ENCODE assay signal across 8 mouse cellular contexts in the genomic region with DNA sequence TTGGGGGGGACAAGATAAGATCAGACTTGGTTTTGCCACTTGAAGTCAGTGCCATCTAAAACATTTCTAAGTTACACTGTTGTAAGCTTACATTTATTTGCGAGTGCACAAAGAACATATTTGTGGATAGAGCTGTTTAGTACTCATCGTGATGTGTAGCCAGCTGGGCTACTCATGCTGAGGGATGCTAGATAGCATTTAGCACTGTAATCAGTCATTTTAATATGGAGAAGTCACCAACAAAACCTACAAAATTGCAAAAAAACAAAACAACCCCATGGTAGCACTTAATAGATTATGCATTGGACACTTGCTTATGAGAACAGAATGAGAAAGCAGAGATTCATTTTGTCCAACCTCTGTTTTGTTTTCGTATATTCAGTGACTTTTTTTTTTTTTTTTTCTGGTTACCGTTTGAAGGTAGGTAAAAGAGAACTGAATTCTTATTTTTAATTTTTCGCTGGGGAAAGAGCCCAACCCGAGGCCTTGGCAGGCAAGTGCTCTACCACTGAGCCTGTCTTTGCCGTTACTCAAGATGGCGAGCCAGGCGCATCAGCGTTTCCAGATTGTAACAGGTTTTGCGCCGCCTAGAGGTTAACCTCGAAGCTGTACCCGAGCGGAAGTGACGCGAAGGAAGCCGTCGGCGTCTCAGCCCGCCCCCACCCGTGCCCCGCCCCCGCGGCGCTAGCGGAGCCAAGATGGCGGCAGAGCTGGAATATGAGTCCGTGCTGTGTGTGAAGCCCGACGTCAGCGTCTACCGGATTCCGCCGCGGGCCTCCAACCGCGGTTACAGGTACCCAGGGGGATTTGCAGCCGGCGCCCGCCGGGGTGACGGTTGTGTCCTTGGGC. TPM values are rescaled to one million over a fixed set of nuclear protein-coding genes. Genes with fewer than 3 reads are reported as not detected.
DNase-seq lines count a peak whose midpoint lies in the region; ATAC-seq and TF ChIP-seq lines count a peak whose summit lies in the region.

Gene Necap1 (plus strand): TSS at position 604 of the 849 bp plus-strand sequence.

- H3K27me3 ChIP-seq in forebrain, embryonic 15.5 days: no peaks in the 10 kb centered on the region

- peak; percentile 79 for TF ChIP-seq CTCF in lung, adult 2 months (IDR thresholded peaks at IDR 0.05; ENCODE audit: insufficient read depth, low read length)

- H3K36me3 ChIP-seq in ES-E14 (ENCODE audit: control insufficient read depth, insufficient read depth, low read length, poor library complexity, severe bottlenecking): peaks cover 6% of the 10 kb centered on the region; the same call in 1 of the 2 replicates
- peaks cover 11% of the 10 kb centered on the region; the same call in 1 of the 2 replicates for H3K36me3 ChIP-seq in forebrain, embryonic 15.5 days

- peak; percentile 97 for ATAC-seq in forebrain, embryonic 15.5 days (replicated peaks)
- ATAC-seq in neutrophil, adult 5-6 weeks (ENCODE audit: extremely low read depth, insufficient number of reproducible peaks, low FRiP score, poor library complexity, severe bottlenecking): peak; percentile 93

- peak within 1 kb of the TSS; percentile 52 for H3K4me2 ChIP-seq in forebrain, embryonic 15.5 days (replicated peaks)

- H3K4me3 ChIP-seq in ES-E14 (ENCODE audit: insufficient read depth in 1 of 2, low read depth in 1 of 2, low read length in 2 of 2, poor library complexity in 1 of 2, severe bottlenecking in 1 of 2): peak within 1 kb of the TSS; percentile 94 to 96
- peak within 1 kb of the TSS; percentile 95 for H3K4me3 ChIP-seq in forebrain, embryonic 15.5 days
- H3K4me3 ChIP-seq in lung, adult 2 months (replicated peaks; ENCODE audit: extremely low read depth, low read depth, low read length): peak within 1 kb of the TSS; percentile 99

- peak within 1 kb of the TSS; percentile 72; the same call in 1 of the 2 replicates for H3K27ac ChIP-seq in ES-E14 (ENCODE audit: insufficient read depth, low read depth, low read length, poor library complexity, severe bottlenecking)
- H3K27ac ChIP-seq in forebrain, embryonic 15.5 days (replicated peaks): peak within 1 kb of the TSS; percentile 95

- 6% methylated on average over 43 of the region's 43 CpGs for WGBS in forebrain, embryonic 15.5 days
- 6% methylated on average over 43 of the region's 43 CpGs for WGBS in lung, adult 2 months

- intact Hi-C loops in heart, postnatal 25 days (cut with DNase I): loop anchor here (2.0 to 5.0 kb wide), 3 partner anchors 42 to 132 kb away; no protein-coding TSS in a partner anchor

- H3K4me1 ChIP-seq in ES-E14 (ENCODE audit: control insufficient read depth in 2 of 2, insufficient read depth in 2 of 2, low read length in 2 of 2, poor library complexity in 1 of 2): no peaks in the 10 kb centered on the region
- peaks cover 18% of the 10 kb centered on the region for H3K4me1 ChIP-seq in forebrain, embryonic 15.5 days
- H3K4me1 ChIP-seq in lung, adult 2 months (ENCODE audit: control insufficient read depth, insufficient read depth, low read length): peaks cover 8% of the 10 kb centered on the region

- in situ Hi-C loops in ES-E14 (cut with MboI; ENCODE audit: low sequenced_read_pairs in 2 of 2, unreplicated experiment in 2 of 2): no loop called here

- H3K9me3 ChIP-seq in ES-E14 (ENCODE audit: control insufficient read depth, insufficient read depth, low read depth, low read length): no peaks in the 10 kb centered on the region
- H3K9me3 ChIP-seq in forebrain, embryonic 15.5 days: no peaks in the 10 kb centered on the region

- peak; percentile 82; the same call in 1 of the 2 replicates for TF ChIP-seq POLR2A in lung, adult 2 months (IDR thresholded peaks at IDR 0.05; ENCODE audit: borderline replicate concordance, extremely low read depth, low read depth, low read length)

- H3K9ac ChIP-seq in ES-E14 (ENCODE audit: insufficient read depth, low read depth, low read length, poor library complexity, severe bottlenecking): peak within 1 kb of the TSS; percentile 98
- peak within 1 kb of the TSS; percentile 95 for H3K9ac ChIP-seq in forebrain, embryonic 15.5 days (replicated peaks)

- peak; percentile 95 for DNase-seq in ES-E14 (ENCODE audit: low read depth, low spot score)
- DNase-seq in cerebellum, adult 11-12 months: peak; percentile 96
- peak; percentile 91 for DNase-seq in heart, postnatal 25 days (ENCODE audit: low spot score)
- DNase-seq in layer of hippocampus, adult 18-20 months (ENCODE audit: low spot score in 2 of 2): peak; percentile 97 to 99
- DNase-seq in lung, adult 2 months: peak; percentile 96
- DNase-seq in thymus, adult 18-20 months: peak; percentile 86 to 90

TF ChIP-seq in ES-E14, 5 proteins besides CTCF, POLR2A, EP300 and RAD21:
- 0 out of 2 replicates have a peak, but pooled peaks have one; percentile 4 for TF ChIP-seq MAFK (IDR thresholded peaks at IDR 0.05; ENCODE audit: insufficient read depth, low read depth, low read length)
- TF ChIP-seq HCFC1 (IDR thresholded peaks at IDR 0.05; ENCODE audit: borderline replicate concordance, insufficient read depth, low read length): peak; percentile 48; the same call in 1 of the 2 replicates
- TF ChIP-seq CHD2 (IDR thresholded peaks at IDR 0.05; ENCODE audit: low read depth, low read length): no peak
- TF ChIP-seq ZNF384 (IDR thresholded peaks at IDR 0.05; ENCODE audit: low read depth, low read length): 0 out of 2 replicates have a peak, but pooled peaks have one; percentile 44
- 0 out of 2 replicates have a peak, but pooled peaks have one; percentile 0 for TF ChIP-seq ZC3H11A (IDR thresholded peaks at IDR 0.05; ENCODE audit: borderline replicate concordance, low read depth, low read length)

RNA-seq across cellular contexts. Expression of gene Necap1, which starts in this region (rescaled TPM):
- total RNA-seq in ES-E14 (2012; rRNA removed): 32.9 and 40.4 TPM in 2 replicates
- polyA plus RNA-seq in forebrain, embryonic 15.5 days (2015; fragmentation: Nextera tagmentation; extraction: Ambion mirVana): 112 and 122 TPM in 2 replicates
- total RNA-seq in heart, postnatal 25 days (2021): 10 to 100 TPM; 22.1 to 24.9 TPM
- 100 to 1,000 TPM; 212 to 213 TPM for total RNA-seq in layer of hippocampus, adult 18-20 months (2021)
- 11.5 and 16.7 TPM in 2 replicates for polyA plus RNA-seq in lung, adult 2 months (2012; rRNA removed)
- 33.2 and 37.3 TPM in 2 replicates for total RNA-seq in neutrophil, adult 5-6 weeks (2017)

Comparison
In these comparisons a context has a peak if more than half of its experiments do, and no peak if none do; other contexts are left out.
1. Peak in every context shown above with its lines: DNase-seq, ATAC-seq, H3K4me3 ChIP-seq and H3K27ac ChIP-seq.